ENCODE assay signal across 14 mouse cellular contexts in genomic region chr3:27613828-27614227, GRCm38 (mm10).
"Had no signal": no experiment of that assay in that cellular context is flagged by ENCODE, and none has a peak within 500 bp of the region (broad histone marks: within the 10 kb centered on the region; RNA-seq: fewer than 3 reads in every experiment).

No protein-coding gene starts in this region.

- H3K36me3 ChIP-seq: midbrain, embryonic 13.5 days; midbrain, embryonic 15.5 days; neural tube, embryonic 12.5 days had no signal

- H3K4me3 ChIP-seq: liver, embryonic 15.5 days; midbrain, embryonic 13.5 days; midbrain, embryonic 15.5 days; neural tube, embryonic 12.5 days had no signal

- H3K4me2 ChIP-seq: liver, embryonic 15.5 days; lung, embryonic 14.5 days; midbrain, embryonic 11.5 days; midbrain, embryonic 13.5 days; midbrain, embryonic 15.5 days; neural tube, embryonic 12.5 days had no signal

- H3K9ac ChIP-seq: liver, embryonic 15.5 days; lung, embryonic 14.5 days; midbrain, embryonic 13.5 days; midbrain, embryonic 15.5 days; neural tube, embryonic 12.5 days had no signal

- ATAC-seq: midbrain, embryonic 15.5 days had no signal

- DNase-seq: lung, adult 18-20 months; lung, embryonic 14.5 days; lung, postnatal 10 days; lung, postnatal 4 days; right cerebral cortex, postnatal 14 days; spleen, adult 18-20 months; thymus, adult 18-20 months; thymus, postnatal 14 days; thymus, postnatal 36 days had no signal

- H3K9me3 ChIP-seq: liver, embryonic 15.5 days; midbrain, embryonic 13.5 days; midbrain, embryonic 15.5 days; neural tube, embryonic 12.5 days had no signal

- H3K27ac ChIP-seq: liver, embryonic 15.5 days; midbrain, embryonic 13.5 days; midbrain, embryonic 15.5 days; neural tube, embryonic 12.5 days had no signal

- H3K27me3 ChIP-seq: liver, embryonic 15.5 days; midbrain, embryonic 13.5 days; midbrain, embryonic 15.5 days; neural tube, embryonic 12.5 days had no signal
